Mouse (Mus musculus): ENCODE results near the gene Mrm1.

Mrm1 gene

GRCm38 (mm10) chr11:84813724-84814510 lies 5.4 kb downstream of the Mrm1 start:
- DNase-seq (ENCODE audit: low read depth, low spot score): peak; percentile 74

DNA sequence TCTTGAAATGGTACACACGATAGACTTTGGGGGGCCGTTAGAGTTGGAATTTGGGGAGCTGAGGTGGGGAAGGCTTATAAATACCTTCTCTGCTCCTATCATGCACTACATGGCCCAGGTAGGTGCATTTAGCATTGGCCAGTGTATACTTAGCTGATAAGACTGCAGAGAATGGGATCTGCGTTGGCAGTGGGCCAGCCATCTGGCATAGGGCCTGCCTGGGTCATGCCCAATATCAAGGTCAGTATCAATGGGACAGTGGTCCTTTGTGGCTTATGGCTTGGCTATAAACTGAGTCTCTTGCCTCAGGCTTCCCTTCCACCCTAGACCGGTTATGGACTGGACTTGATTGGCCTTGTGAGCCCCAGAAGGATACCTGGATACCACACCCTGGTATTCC lies 14.9 kb downstream of the Mrm1 start:
- no peak for DNase-seq (ENCODE audit: low read depth, low spot score)

DNA sequence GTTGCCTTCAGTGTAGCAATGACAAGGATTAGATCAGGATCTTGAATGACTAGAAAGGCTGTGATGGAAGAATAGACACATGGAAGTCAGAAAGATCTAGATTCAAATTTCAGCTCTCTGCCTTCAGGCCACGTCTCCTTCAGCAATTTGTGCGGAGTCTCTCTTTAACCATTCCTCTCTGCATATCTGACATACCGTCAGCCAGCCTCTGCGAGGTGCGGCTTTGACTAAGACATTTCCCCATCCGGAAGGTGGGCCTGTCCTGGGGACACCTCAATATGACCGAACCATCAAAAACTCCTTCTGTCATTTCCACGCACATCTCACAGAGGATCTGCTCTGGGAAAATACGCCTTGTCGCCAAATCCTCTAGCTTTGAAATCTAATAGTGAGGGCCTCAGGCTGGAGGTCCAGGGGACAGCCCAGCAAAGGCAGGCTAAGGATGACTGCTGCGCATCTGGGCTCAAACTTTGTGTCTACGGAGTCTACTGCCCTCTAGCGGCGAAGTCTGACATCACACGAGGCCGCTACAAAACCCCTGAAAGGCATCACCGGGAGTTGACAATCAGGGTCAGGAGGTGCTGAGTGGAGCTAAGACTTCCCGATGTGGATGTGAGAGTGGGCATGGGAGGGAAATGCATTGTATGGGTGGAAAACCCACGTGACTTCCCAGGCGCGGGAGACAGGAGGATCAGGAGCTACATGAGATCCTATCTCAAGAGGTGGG lies 21.5 kb downstream of the Mrm1 start:
- peak; percentile 75 for DNase-seq (ENCODE audit: low read depth, low spot score)

DNA sequence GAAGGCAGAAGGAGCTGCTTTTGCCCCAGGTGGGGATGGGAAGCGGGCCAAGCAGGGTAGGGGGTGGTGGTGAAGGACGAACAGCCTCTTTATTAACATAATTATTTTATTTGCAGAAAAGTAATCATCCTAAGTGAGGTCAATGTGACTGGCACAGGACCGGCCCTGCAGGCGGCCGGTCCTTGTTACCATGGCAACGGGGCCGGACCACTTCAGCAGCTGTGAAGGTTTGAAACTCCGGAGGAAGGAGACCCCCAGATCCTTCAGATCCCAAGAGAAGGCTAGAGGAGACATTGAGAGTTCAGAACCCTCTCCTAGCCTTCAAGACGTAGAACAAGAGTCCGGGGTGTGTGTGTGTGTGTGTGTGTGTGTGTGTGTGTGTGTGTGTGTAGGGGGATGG lies 22.3 kb downstream of the Mrm1 start:
- DNase-seq (ENCODE audit: low read depth, low spot score): no peak

DNA sequence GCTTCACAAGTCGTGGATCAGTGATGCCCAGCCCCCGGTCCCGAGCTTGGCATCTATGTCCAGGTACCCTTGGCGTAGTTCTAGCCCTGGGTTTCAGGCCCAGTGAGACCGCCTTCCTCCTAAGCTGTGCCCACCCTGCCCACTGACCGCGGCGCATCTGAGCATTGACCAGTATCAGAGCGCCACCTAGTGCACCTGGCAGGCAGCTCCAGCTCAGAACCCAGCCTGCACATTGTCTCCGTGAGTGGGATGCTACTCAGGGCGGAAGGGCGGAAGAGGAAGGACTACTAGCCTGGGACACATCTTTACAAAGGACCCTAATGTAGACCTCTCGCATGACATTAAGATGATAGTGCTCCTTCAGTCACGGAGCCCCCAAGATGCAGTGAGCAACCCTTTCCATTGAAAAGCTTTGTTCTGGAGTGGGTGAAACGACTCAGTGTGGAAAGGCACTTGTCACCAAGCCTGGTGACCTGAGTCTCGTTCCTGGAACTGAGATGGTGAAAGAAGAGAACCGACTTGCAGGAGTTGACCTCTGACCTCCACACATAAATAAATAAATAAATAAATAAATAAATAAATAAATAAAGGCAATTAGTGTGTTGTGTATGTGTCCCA lies 24.7 kb downstream of the Mrm1 start:
- DNase-seq (ENCODE audit: low read depth, low spot score): peak; percentile 69

DNA sequence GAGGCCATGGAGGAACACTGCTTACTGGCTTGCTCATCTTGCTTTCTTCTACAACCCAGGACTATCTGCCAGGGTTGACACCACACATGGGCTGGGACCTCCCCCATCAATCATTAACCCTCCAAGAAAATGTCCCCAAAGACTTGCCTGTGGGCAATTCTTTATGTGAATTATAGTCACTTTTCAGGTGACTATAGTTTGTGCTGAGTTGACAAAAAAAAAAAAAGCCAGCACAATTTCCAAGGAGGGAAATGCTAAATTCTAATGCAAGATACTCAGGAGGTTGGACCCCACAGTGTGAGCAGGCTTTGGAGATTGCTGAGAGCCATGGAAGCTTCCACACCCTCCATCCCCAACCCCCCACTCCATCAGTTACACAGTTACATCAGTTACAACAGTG lies 25.8 kb downstream of the Mrm1 start:
- DNase-seq (ENCODE audit: low read depth, low spot score): no peak

GRCm38 (mm10) chr11:84790383-84790782 lies 28.9 kb downstream of the Mrm1 start:
- no peak for DNase-seq (ENCODE audit: low read depth, low spot score)

DNA sequence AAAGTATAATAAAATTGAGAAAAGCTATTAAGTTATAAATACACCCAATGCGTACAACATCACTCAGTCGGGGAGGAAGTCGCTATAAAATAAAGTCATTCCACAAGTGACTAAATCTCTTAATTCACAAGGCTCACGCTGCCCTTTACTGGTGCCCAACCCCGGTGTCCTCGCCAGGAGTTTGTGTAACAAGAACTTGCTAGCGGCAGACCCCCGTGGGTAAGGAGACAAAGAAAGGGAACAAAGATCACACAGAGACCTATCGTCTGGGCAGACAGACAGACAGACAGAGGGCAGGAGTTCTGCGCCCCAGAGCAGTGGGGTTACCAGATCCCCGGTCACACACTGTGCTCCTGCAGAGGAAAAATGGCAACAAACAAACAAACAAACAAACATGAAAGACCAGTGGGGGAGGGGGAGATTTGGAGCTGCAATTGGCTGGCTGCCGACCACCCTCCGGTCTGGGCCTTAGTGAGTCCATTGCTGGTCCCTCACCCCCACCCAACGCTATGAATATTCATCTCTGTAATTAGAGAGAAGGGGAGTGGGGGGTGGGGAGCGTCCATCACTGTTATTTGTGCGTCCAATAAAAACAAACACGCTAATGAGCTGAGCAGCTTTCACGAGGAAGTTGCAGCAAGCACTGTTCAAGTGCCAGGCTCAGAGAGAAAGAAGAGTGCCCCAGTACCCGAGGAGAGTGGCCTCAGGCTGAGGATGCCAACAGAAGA lies 39.0 kb downstream of the Mrm1 start:
- no peak for DNase-seq (ENCODE audit: low read depth, low spot score)

- DNase-seq (ENCODE audit: low read depth, low spot score): no peak
Observed at GRCm38 (mm10) chr11:84775560-84775959, 43.8 kb downstream of the Mrm1 start.

- no peak for DNase-seq (ENCODE audit: low read depth, low spot score)
Observed at GRCm38 (mm10) chr11:84774870-84775514, 44.3 kb downstream of the Mrm1 start.

GRCm38 (mm10) chr11:84767898-84768297 lies 51.4 kb downstream of the Mrm1 start:
- no peak for DNase-seq (ENCODE audit: low read depth, low spot score)

DNA sequence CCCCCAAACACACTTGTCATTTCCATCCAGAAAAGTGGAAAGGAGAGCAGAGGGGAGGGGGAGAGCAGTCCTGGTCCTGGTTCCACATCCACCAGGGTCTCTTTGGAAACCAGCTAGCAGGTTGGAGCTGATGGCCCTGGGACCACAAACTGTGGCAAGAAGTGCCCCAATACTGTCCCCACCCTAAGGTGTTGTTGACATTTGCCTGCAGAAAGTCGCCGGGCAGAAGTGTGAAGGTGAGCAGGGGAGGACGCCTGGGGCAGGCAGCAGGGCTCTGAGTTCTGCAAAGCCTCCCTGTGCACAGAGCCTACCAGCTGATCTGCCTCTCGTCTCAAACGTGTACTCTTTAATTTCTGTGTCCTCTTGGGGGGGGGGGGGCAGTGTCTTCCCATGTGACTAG lies 54.2 kb downstream of the Mrm1 start:
- no peak for DNase-seq (ENCODE audit: low read depth, low spot score)

DNA sequence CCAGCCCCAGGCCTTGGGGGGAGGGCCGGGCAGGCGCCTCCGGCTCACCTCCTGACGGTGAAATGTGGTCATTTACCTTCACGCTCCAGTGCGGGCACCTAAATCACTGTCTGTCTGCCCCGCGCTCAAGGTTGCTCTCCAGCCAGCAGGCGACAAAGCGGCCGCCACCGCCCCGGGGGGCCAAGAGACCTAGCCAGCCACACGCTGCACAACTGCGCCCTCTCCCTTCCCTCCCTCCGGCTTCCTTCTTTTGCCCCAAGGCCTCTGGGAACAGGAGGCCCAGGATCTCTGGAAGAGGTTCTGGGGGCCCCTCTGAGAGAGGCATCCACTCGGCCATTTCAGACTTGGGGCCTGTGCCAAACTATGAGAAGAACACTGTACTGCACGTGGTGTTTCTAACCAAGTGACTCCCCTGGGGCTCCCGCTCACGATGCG lies 54.8 kb downstream of the Mrm1 start:
- no peak for DNase-seq (ENCODE audit: low read depth, low spot score)

GRCm38 (mm10) chr11:84764116-84764515 lies 55.2 kb downstream of the Mrm1 start:
- DNase-seq (ENCODE audit: low read depth, low spot score): no peak
